Mouse (Mus musculus): ENCODE measurements around the gene Cbr3.

- TF ChIP-seq CTCF (IDR thresholded peaks at IDR 0.05; ENCODE audit: control insufficient read depth, insufficient read depth, low read length) (no peak), POLR2A (IDR thresholded peaks at IDR 0.05; ENCODE audit: borderline replicate concordance, control insufficient read depth, low read depth, low read length) (no peak)
Measured at GRCm38 (mm10) chr16:93732875-93733569, 50.0 kb downstream of the Cbr3 start.
